Mouse (Mus musculus): ENCODE measurements at regions not wholly inside any gene's neighbourhood (a gene's known extent, or its start where the extent isn't known, plus 50 kb on each side); places are given as distances from the start of the nearest gene placed in this dataset.
"Not testable (repeated sequence)": the region's sequence is repeated elsewhere in the genome, so short reads cannot be mapped to it uniquely, and the experiment has no call there.

- DNase-seq = peak; percentile 100
These were observed 219.1 kb downstream of the Gm31371 start for GRCm38 (mm10) chr8:20122067-20122925.

DNA sequence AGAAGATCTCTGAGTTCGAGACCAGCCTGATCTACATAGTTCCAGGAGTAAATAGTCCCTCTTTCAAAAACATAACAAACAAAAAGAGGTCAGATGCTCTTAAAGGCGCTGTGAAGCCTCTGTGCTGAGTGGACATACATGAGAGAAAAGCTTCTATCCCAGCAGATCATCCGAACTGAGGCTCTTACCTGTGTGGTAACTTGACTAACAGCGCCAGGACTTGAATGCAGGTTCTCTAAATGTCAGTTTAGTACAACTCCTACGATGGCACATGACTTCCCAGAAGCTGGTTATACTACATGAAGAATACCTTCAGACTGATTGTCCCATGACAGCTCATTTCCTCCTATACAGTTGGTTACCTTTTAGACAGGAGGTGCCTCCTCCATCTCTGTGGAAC lies 220.4 kb downstream of the Gm31371 start:
- not testable (repeated sequence) for DNase-seq

- not testable (repeated sequence) for DNase-seq
These were observed 227.4 kb downstream of the Gm15319 start for GRCm38 (mm10) chr8:20135626-20136025.

- not testable (repeated sequence) for DNase-seq
These were observed 217.6 kb downstream of the Gm15319 start for GRCm38 (mm10) chr8:20145436-20145835.

DNA sequence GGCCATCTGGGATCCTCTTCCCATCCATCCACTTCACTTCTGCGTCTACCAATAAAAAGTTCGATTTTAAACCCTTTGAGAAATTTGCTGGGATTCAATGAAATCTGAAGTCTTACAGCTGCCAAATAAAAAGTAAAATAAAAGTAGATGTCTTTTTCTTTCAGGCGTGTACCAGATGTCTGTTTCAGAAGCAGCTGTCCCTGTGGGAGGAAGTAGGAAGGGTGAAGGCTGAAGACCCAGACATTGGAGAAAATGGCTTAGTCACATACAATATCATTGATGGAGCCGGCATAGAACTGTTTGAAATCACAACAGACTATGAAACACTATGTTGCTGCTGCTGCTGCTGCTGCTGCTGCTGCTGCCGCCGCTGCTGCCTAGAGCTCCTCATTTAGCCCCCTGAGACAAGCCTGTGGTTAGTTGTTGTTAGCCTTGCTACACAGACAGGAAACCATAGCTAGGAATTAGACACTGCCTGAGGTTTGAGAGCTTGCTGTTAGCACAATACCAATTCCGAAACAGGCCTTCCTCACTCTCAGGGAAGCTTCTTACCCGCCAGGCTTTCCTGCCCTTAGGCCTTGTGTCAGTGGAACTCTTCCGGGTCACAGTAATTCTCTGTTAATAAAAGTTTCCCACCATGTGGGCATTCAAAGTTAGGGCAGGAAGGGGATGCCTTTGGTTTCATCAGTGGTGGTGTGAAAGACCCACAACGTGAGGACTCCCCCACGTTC lies 211.5 kb downstream of the Gm15319 start:
- DNase-seq = not testable (repeated sequence)

GRCm38 (mm10) chr8:20154091-20154490 lies 208.9 kb downstream of the Gm15319 start:
- not testable (repeated sequence) for DNase-seq
